8 mouse cellular contexts compared by ENCODE assay signal in the genomic region with DNA sequence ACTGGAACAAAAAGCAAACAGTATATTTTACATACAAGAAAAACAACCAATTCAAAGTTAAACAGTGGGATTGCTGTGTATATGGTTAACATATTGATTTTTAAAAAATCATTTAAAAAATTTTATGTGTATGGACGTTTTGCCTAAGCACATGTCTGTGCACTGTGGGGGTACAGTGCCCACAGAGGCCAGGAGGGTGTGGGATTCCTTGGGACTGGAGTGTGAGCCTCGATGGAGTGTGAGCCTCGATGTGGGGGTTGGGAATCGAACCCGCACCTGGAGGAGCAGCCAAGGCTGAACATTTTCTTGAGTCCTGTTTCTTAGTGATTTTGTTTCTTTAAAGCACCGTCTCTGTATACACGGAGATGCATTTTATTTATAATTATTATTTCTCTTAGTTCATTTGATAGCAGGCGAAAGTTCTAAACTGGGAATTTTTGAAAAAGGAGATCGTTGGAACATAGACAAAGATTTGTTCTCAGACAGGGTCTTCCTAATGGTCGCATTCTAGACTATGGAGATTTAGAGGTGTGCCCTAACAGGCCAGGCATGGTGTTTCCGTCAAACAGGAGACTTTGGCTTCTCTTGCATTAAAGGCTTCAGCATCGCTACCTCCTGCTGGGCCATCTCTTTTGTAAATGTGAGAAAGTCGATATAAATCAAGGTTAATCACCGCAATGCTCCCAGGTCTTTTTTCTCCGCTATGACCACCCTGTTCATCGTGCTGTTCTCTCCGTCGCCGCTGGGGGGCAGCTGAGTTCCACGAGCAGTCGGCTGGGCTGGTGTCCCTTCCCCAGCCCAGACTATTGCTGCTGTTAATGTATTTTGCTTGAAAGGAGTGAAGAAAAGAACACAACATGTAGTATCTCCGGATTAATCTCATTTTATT. TPM values are rescaled to one million over a fixed set of nuclear protein-coding genes. Genes with fewer than 3 reads are reported as not detected.
A peak's percentile ranks its signal among the peaks of the same experiment; 100 is the strongest.
DNase-seq lines count a peak whose midpoint lies in the region; ATAC-seq and TF ChIP-seq lines count a peak whose summit lies in the region.

No protein-coding gene starts in this region.

- ATAC-seq in forebrain, embryonic 13.5 days = peak; percentile 88
- ATAC-seq in lung, postnatal 0 days = no peak

- H3K36me3 ChIP-seq in CH12.LX (replicated peaks in 1 of 2; ENCODE audit: control insufficient read depth in 1 of 2, insufficient read depth in 1 of 2, low read length in 1 of 2) = no peaks in the 10 kb centered on the region
- no peaks in the 10 kb centered on the region for H3K36me3 ChIP-seq in forebrain, embryonic 13.5 days (ENCODE audit: poor library complexity, severe bottlenecking)
- no peaks in the 10 kb centered on the region for H3K36me3 ChIP-seq in lung, postnatal 0 days (ENCODE audit: insufficient read depth, low read length)

- peak; percentile 61 for DNase-seq in CH12.LX (ENCODE audit: extremely low read depth)
- DNase-seq in c-Kit-positive CD71-positive TER-119-negative erythroid progenitor cells, embryonic 14.5 days (ENCODE audit: low read depth) = peak; percentile 10
- peak; percentile 73 to 86 for DNase-seq in heart, postnatal 10 days
- peak; percentile 88 for DNase-seq in kidney, postnatal 4 days
- peak; percentile 57 for DNase-seq in lung, postnatal 0 days (ENCODE audit: low spot score)
- DNase-seq in ovary, postnatal 36 days (ENCODE audit: low spot score) = peak; percentile 68
- peak; percentile 70 for DNase-seq in thymus, postnatal 25 days

- peak; percentile 75 to 90 for TF ChIP-seq CTCF in CH12.LX (conservative IDR thresholded peaks at IDR 0.05 in 1 of 2, IDR thresholded peaks at IDR 0.05 in 1 of 2; ENCODE audit: low read depth in 2 of 2, low read length in 2 of 2)
- peak; percentile 92 for TF ChIP-seq CTCF in lung, postnatal 0 days (IDR thresholded peaks at IDR 0.05)

- 26% methylated on average over 22 of the region's 22 CpGs for WGBS in forebrain, embryonic 13.5 days
- 23% methylated on average over 22 of the region's 22 CpGs for WGBS in lung, postnatal 0 days

- dilution Hi-C loops in CH12.LX (cut with MboI; ENCODE audit: extremely low pct_ligation_motif_present, extremely low pct_unique_long_range_greater_than_20kb, low sequenced_read_pairs) = no loop called here

- no peak overlapping the region for H3K4me3 ChIP-seq in CH12.LX (replicated peaks in 1 of 3; ENCODE audit: low read depth in 2 of 3, low read length in 2 of 3, poor library complexity in 1 of 3)
- H3K4me3 ChIP-seq in forebrain, embryonic 13.5 days = no peak overlapping the region
- no peak overlapping the region for H3K4me3 ChIP-seq in lung, postnatal 0 days (ENCODE audit: low read depth, low read length)

- H3K9me3 ChIP-seq in CH12.LX (replicated peaks; ENCODE audit: low read length) = no peaks in the 10 kb centered on the region
- H3K9me3 ChIP-seq in forebrain, embryonic 13.5 days (replicated peaks) = no peaks in the 10 kb centered on the region
- H3K9me3 ChIP-seq in lung, postnatal 0 days (ENCODE audit: low read length) = no peaks in the 10 kb centered on the region

- no peak for TF ChIP-seq POLR2A in CH12.LX (IDR thresholded peaks at IDR 0.05; ENCODE audit: low read depth, low read length)

- H3K27ac ChIP-seq in CH12.LX (ENCODE audit: insufficient read depth, low read depth) = no peak overlapping the region
- no peak overlapping the region for H3K27ac ChIP-seq in forebrain, embryonic 13.5 days
- no peak overlapping the region for H3K27ac ChIP-seq in lung, postnatal 0 days (ENCODE audit: low read length)

- in situ Hi-C loops in CH12.LX (cut with MboI; ENCODE audit: low pct_ligation_motif_present, low pct_unique_long_range_greater_than_20kb, low sequenced_read_pairs) = no loop called here

- intact Hi-C loops in heart, postnatal 10 days (cut with DNase I) = loop anchor here (10.0 kb wide), 1 partner anchor 503 kb away; the partner anchor contains the start of gene Otulinl

- H3K79me2 ChIP-seq in CH12.LX (replicated peaks; ENCODE audit: control insufficient read depth, extremely low read depth, insufficient read depth, poor library complexity, severe bottlenecking) = no peaks in the 10 kb centered on the region

- no peak overlapping the region for H3K9ac ChIP-seq in CH12.LX (ENCODE audit: insufficient read depth, low read depth)
- H3K9ac ChIP-seq in forebrain, embryonic 13.5 days = no peak overlapping the region
- no peak overlapping the region for H3K9ac ChIP-seq in lung, postnatal 0 days (replicated peaks; ENCODE audit: low read depth)

- TF ChIP-seq EP300 in CH12.LX (IDR thresholded peaks at IDR 0.05; ENCODE audit: low read length) = no peak
- no peak for TF ChIP-seq EP300 in lung, postnatal 0 days (IDR thresholded peaks at IDR 0.05)

- H3K4me1 ChIP-seq in CH12.LX (ENCODE audit: control insufficient read depth in 1 of 2, insufficient read depth in 2 of 2) = peaks cover 0 to 11% of the 10 kb centered on the region in 2 experiments; a peak in 2 of 4 replicates
- H3K4me1 ChIP-seq in forebrain, embryonic 13.5 days = no peaks in the 10 kb centered on the region
- no peaks in the 10 kb centered on the region for H3K4me1 ChIP-seq in lung, postnatal 0 days (ENCODE audit: insufficient read depth, low read depth, low read length)

- peaks cover 21% of the 10 kb centered on the region for H3K27me3 ChIP-seq in CH12.LX (replicated peaks)
- H3K27me3 ChIP-seq in forebrain, embryonic 13.5 days = peaks cover 9% of the 10 kb centered on the region; the same call in 1 of the 2 replicates
- H3K27me3 ChIP-seq in lung, postnatal 0 days (replicated peaks; ENCODE audit: insufficient read depth, low read length) = no peaks in the 10 kb centered on the region

- TF ChIP-seq RAD21 in CH12.LX (IDR thresholded peaks at IDR 0.05; ENCODE audit: low read depth, low read length) = peak; percentile 85

- H3K4me2 ChIP-seq in CH12.LX (ENCODE audit: insufficient read depth, low read depth, poor library complexity, severe bottlenecking) = no peak overlapping the region
- H3K4me2 ChIP-seq in forebrain, embryonic 13.5 days = no peak overlapping the region
- H3K4me2 ChIP-seq in lung, postnatal 0 days (replicated peaks; ENCODE audit: low read depth, low read length) = no peak overlapping the region

TF ChIP-seq in CH12.LX, 34 proteins besides CTCF, POLR2A, EP300 and RAD21:
- TF ChIP-seq SMC3 (IDR thresholded peaks at IDR 0.05; ENCODE audit: low read depth, low read length) (peak; percentile 53), UBTF (IDR thresholded peaks at IDR 0.05; ENCODE audit: low read depth, low read length) (no peak)
TF ChIP-seq in CH12.LX: peak in this region for 1.

RNA-seq across cellular contexts. Expression of gene Dnah5, which starts 15.8 kb away (rescaled TPM):
- total RNA-seq in CH12.LX (2012; rRNA removed) = under 0.01 TPM in 2 replicates
- 0.01 TPM in 1 of 2 replicates, not detected in the other for total RNA-seq in CH12.LX (2014; rRNA removed)
- not detected in 2 replicates for polyA plus RNA-seq in CH12.LX (2012; ENCODE audit: insufficient read length, low read depth)
- polyA plus RNA-seq in forebrain, embryonic 13.5 days (2015; fragmentation: Nextera tagmentation; extraction: Ambion mirVana) = 0.08 and 0.10 TPM in 2 replicates
- under 1 TPM; 0.02 to 0.10 TPM for total RNA-seq in heart, postnatal 10 days (2021)
- polyA plus RNA-seq in lung, postnatal 0 days (2015; fragmentation: Nextera tagmentation; extraction: Ambion mirVana) = 1.1 and 1.4 TPM in 2 replicates

Comparison
In these comparisons a context has a peak if more than half of its experiments do, and no peak if none do; other contexts are left out.
1. DNase-seq: peak in every context shown above with its lines; median percentile 88 in kidney, postnatal 4 days; 80 in heart, postnatal 10 days; 70 in thymus, postnatal 25 days; 68 in ovary, postnatal 36 days; 61 in CH12.LX; 57 in lung, postnatal 0 days; 10 in c-Kit-positive CD71-positive TER-119-negative erythroid progenitor cells, embryonic 14.5 days.